Comparison of ENCODE assay signal across 34 mouse cellular contexts in the genomic region with DNA sequence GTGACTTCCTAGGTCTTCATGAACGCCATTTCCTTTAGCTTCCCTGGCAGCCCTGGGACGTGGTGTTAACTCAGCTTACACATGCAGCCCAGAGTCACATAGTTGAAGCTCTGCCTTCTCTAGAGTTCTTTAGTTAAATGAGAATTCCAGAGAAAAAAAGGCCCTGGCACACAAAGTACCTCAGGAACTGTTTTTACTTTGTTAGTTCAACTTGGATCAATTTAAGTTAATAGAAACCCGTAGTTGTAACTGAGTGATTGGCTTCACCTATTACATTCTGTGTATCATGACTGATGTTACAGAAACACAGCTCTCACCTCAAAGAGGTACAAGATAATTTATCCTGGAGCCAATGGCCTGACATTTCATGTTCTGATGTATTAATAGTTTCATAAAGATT. TPM values are rescaled to one million over a fixed set of nuclear protein-coding genes. Genes with fewer than 3 reads are reported as not detected.
"Had no signal": no experiment of that assay in that cellular context is flagged by ENCODE, and none has a peak within 500 bp of the region (broad histone marks: within the 10 kb centered on the region; RNA-seq: fewer than 3 reads in every experiment).

No protein-coding gene starts in this region.

- ATAC-seq: hindbrain, embryonic 16.5 days; hindbrain, postnatal 0 days; inflammation-experienced regulatory T-cells, adult 6 months; intestine, embryonic 15.5 days; intestine, embryonic 16.5 days; intestine, postnatal 0 days had no signal

- H3K9ac ChIP-seq: heart, embryonic 12.5 days; hindbrain, embryonic 12.5 days; hindbrain, embryonic 13.5 days; hindbrain, embryonic 14.5 days; hindbrain, embryonic 15.5 days; intestine, embryonic 15.5 days; kidney, embryonic 15.5 days had no signal

- H3K4me2 ChIP-seq: heart, embryonic 11.5 days; heart, embryonic 12.5 days; hindbrain, embryonic 12.5 days; hindbrain, embryonic 13.5 days; hindbrain, embryonic 14.5 days; hindbrain, embryonic 15.5 days; intestine, embryonic 15.5 days; kidney, embryonic 15.5 days had no signal

- H3K27ac ChIP-seq: heart, adult 2 months; heart, embryonic 10.5 days; hindbrain, embryonic 10.5 days; hindbrain, embryonic 12.5 days; hindbrain, embryonic 13.5 days; hindbrain, embryonic 14.5 days; hindbrain, embryonic 15.5 days; hindbrain, postnatal 0 days; intestine, embryonic 15.5 days; kidney, embryonic 15.5 days; kidney, postnatal 0 days; layer of hippocampus, adult 2 months had no signal

- H3K27me3 ChIP-seq: heart, embryonic 12.5 days; hindbrain, embryonic 12.5 days; hindbrain, embryonic 13.5 days; hindbrain, embryonic 15.5 days; intestine, embryonic 15.5 days; kidney, embryonic 15.5 days had no signal

- H3K4me3 ChIP-seq: heart, adult 2 months; heart, embryonic 10.5 days; heart, embryonic 12.5 days; hindbrain, embryonic 10.5 days; hindbrain, embryonic 12.5 days; hindbrain, embryonic 13.5 days; hindbrain, embryonic 15.5 days; intestine, embryonic 15.5 days; kidney, embryonic 15.5 days; layer of hippocampus, adult 2 months had no signal

- H3K9me3 ChIP-seq: heart, embryonic 10.5 days; heart, embryonic 12.5 days; hindbrain, embryonic 10.5 days; hindbrain, embryonic 12.5 days; hindbrain, embryonic 13.5 days; hindbrain, embryonic 15.5 days; intestine, embryonic 15.5 days; kidney, embryonic 15.5 days had no signal

- H3K4me1 ChIP-seq: hindbrain, embryonic 10.5 days; hindbrain, embryonic 12.5 days; hindbrain, embryonic 13.5 days; hindbrain, embryonic 15.5 days; intestine, embryonic 15.5 days; kidney, embryonic 15.5 days had no signal

- DNase-seq: heart, adult 18-20 months; heart, adult 2 months; heart, postnatal 10 days; heart, postnatal 14 days; heart, postnatal 4 days; kidney, adult 11 months; kidney, adult 18-20 months; kidney, adult 2 months; kidney, adult 9 months; kidney, postnatal 10 days; kidney, postnatal 14 days; kidney, postnatal 25 days; kidney, postnatal 36 days; kidney, postnatal 4 days; layer of hippocampus, adult 9-11 months; layer of hippocampus, postnatal 36 days had no signal

RNA-seq across cellular contexts. Expression of a gene that starts 57.0 kb away (rescaled TPM):
- total RNA-seq: heart, adult 18-20 months; heart, adult 2 months; hindbrain, postnatal 0 days had no signal
- polyA plus RNA-seq: hindbrain, embryonic 11.5 days; hindbrain, embryonic 13.5 days had no signal
